Mouse (Mus musculus): ENCODE results near the gene Ube2h.

The Ube2h gene

GRCm38 (mm10) chr6:30161618-30162017 is 142.7 kb downstream of the Ube2h start:
- DNase-seq (ENCODE audit: low spot score), result no peak
